Mouse (Mus musculus): ENCODE data around the gene Gm10762.

GRCm38 (mm10) chr2:128965505-128966105 lies 1.9 kb downstream of the Gm10762 start:
- TF ChIP-seq POLR2A (IDR thresholded peaks at IDR 0.05; ENCODE audit: extremely low read depth, insufficient read depth, low read length), result no peak
- TF ChIP-seq CTCF (IDR thresholded peaks at IDR 0.05; ENCODE audit: low read depth, low read length), result no peak

Data from liver, adult 2 months (tissue).